Mouse (Mus musculus) stomach, postnatal 0 days (tissue): Measurements from ENCODE around the gene Zfyve21. TPM values are rescaled to one million over a fixed set of nuclear protein-coding genes. Genes with fewer than 3 reads are reported as not detected.
A peak's percentile ranks its signal among the peaks of the same experiment; 100 is the strongest.

ENCODE experiments used
- ATAC-seq: fragments of 200-750 bp; cut with Nextera tagmentation; 2 replicates; pipeline ENCODE4 v1.8.0; 2017; ENCODE audit not compliant: low FRiP score, low TSS enrichment
- DNase-seq: peaks from one replicate; pipeline ENCODE4 v3.0.0-alpha.2; 2016; ENCODE audit warnings: low spot score
- H3K27ac ChIP-seq: fragments of 300-500 bp; sonication (generic); replicated peaks from 2 replicates; pipeline ENCODE4 v1.5.1; 2014; ENCODE audit warnings: mild to moderate bottlenecking, control low read depth
- H3K27me3 ChIP-seq: fragments of 300-500 bp; sonication (generic); 2 replicates; pipeline ENCODE4 v1.6.1; 2014; ENCODE audit warnings: low read length; ENCODE audit not compliant: control insufficient read depth, insufficient read depth
- H3K36me3 ChIP-seq: fragments of 300-500 bp; sonication (generic); 2 replicates; pipeline ENCODE4 v1.6.1; 2014; ENCODE audit warnings: low read length, mixed read lengths; ENCODE audit not compliant: control insufficient read depth, insufficient read depth
- H3K4me1 ChIP-seq: fragments of 300-500 bp; sonication (generic); replicated peaks from 2 replicates; pipeline ENCODE4 v1.6.1; 2014; ENCODE audit warnings: antibody characterized with exemption; ENCODE audit not compliant: control insufficient read depth, insufficient read depth
- H3K4me2 ChIP-seq: fragments of 300-500 bp; sonication (generic); replicated peaks from 2 replicates; pipeline ENCODE4 v1.6.1; 2014; ENCODE audit warnings: low read depth, mild to moderate bottlenecking, control low read depth, moderate library complexity
- H3K4me3 ChIP-seq: fragments of 300-500 bp; sonication (generic); 2 replicates; pipeline ENCODE4 v1.5.1; 2014; ENCODE audit warnings: low read depth, low read length, control low read depth
- H3K9ac ChIP-seq: fragments of 300-500 bp; sonication (generic); 2 replicates; pipeline ENCODE4 v1.6.1; 2014; ENCODE audit warnings: mild to moderate bottlenecking, low read length, control low read depth, mixed read lengths
- H3K9me3 ChIP-seq: fragments of 300-500 bp; sonication (generic); 2 replicates; pipeline ENCODE4 v1.6.1; 2016; ENCODE audit warnings: low read length; ENCODE audit not compliant: control insufficient read depth
- CTCF ChIP-seq: IDR thresholded peaks from 2 replicates; pipeline ENCODE4 v1.5.1; 2016; ENCODE audit warnings: antibody characterized with exemption, low read depth, mild to moderate bottlenecking, moderate library complexity
- EP300 ChIP-seq: optimal IDR thresholded peaks from 2 replicates; pipeline ENCODE3; 2016; ENCODE audit warnings: antibody characterized with exemption
- WGBS: fragments of 180-500 bp; shearing (Covaris S2); extraction: QIAGEN DNeasy Blood & Tissue Kit; methylation state at CpG from one replicate; pipeline ENCODE4 v1.1.7; 2014; 5-methylcytosine and 5-hydroxymethylcytosine counted together
- polyA plus RNA-seq: library from polyadenylated mRNA; unstranded; fragments of >200 nt; fragmentation: Nextera tagmentation; extraction: Ambion mirVana; gene quantifications from 2 replicates; pipeline ENCODE4 v1.2.1, GENCODE M21; 2015

Gene Zfyve21
- polyA plus RNA-seq, 1 experiment from 2014 or later, result 72.0 TPM

DNA sequence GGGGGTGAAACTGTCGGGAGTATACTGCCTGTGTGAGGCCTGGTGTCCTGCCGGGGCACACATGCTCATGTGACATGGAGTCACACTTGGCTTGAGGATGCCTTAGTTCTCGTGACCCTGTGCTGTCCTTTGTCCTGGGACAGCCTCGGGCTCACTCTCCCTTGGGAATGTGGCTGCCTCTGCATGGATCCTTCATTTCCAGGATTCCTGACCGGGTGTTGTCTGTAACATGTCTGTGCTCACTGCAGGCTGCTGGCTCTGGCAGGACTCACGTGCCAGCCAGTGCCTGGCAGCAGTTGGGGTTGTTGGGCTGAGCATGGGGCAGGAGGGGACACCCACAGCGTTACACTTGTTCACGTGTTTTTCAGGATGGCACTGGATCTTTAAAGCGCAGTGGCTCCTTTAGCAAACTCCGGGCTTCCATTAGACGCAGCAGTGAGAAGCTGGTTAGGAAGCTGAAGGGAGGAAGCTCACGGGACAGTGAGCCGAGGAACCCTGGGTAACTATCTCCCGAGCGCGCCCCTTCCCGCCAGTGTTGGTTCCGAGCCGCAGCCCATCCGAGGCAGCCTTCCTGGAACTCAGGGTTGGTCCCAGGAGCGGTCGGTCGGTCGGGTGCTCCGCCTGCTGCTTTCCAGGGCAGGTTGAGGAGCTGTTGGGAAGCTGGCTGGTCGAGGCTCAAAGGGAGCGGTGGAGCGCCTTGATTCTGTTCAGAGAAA, 18.6 kb upstream of the Zfyve21 start:
- DNase-seq (no peak), ATAC-seq (no peak)
- H3K9me3 ChIP-seq, result no peaks in the 10 kb centered on the region
- 87% methylated on average over 28 of the region's 28 CpGs for WGBS
- H3K27ac ChIP-seq, result no peak overlapping the region
- H3K9ac ChIP-seq, result no peak overlapping the region
- peaks cover 25% of the 10 kb centered on the region for H3K36me3 ChIP-seq
- H3K27me3 ChIP-seq, result no peaks in the 10 kb centered on the region
- no peak for TF ChIP-seq EP300
- no peak overlapping the region for H3K4me2 ChIP-seq
- no peak overlapping the region for H3K4me3 ChIP-seq
- no peaks in the 10 kb centered on the region for H3K4me1 ChIP-seq

GRCm38 (mm10) chr12:111797251-111797650, 16.7 kb upstream of the Zfyve21 start:
- no peaks in the 10 kb centered on the region for H3K4me1 ChIP-seq
- no peak overlapping the region for H3K27ac ChIP-seq
- no peak for TF ChIP-seq EP300
- no peak for TF ChIP-seq CTCF
- 74% methylated on average over 8 of the region's 8 CpGs for WGBS
- H3K27me3 ChIP-seq, result no peaks in the 10 kb centered on the region
- no peak for DNase-seq
- H3K9ac ChIP-seq, result no peak overlapping the region
- no peak for ATAC-seq
- no peaks in the 10 kb centered on the region for H3K9me3 ChIP-seq
- peaks cover 23% of the 10 kb centered on the region for H3K36me3 ChIP-seq
- no peak overlapping the region for H3K4me2 ChIP-seq
- H3K4me3 ChIP-seq, result no peak overlapping the region

DNA sequence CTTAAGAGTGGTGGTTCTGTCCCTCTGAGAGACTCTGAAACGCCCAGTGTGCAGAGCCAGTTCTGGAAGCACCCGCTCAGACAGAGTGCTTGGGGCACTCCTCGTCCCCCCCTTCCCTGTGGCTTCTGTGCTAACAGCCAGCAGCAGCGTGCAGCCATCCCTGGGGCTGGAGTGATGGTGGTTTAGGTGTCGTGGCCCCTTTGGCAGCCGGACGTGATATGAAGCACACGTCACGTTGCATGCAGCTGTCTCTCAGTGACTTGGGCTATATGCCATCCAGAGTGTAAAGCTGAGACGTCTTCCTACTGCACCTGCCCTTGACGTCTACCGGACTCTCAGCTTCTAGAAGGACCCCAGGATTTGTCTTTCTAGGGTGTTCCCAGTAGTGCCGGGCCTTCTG, 15.5 kb upstream of the Zfyve21 start:
- Histone ChIP-seq H3K4me1 (no peaks in the 10 kb centered on the region), H3K9ac (no peak overlapping the region), H3K27me3 (no peaks in the 10 kb centered on the region), H3K9me3 (no peaks in the 10 kb centered on the region), H3K4me2 (no peak overlapping the region), H3K4me3 (no peak overlapping the region), H3K27ac (no peak overlapping the region), H3K36me3 (peaks cover 22% of the 10 kb centered on the region)
- DNase-seq (no peak), ATAC-seq (no peak)
- TF ChIP-seq EP300, result no peak
- no peak for TF ChIP-seq CTCF
- WGBS, result 91% methylated on average over 13 of the region's 13 CpGs

DNA sequence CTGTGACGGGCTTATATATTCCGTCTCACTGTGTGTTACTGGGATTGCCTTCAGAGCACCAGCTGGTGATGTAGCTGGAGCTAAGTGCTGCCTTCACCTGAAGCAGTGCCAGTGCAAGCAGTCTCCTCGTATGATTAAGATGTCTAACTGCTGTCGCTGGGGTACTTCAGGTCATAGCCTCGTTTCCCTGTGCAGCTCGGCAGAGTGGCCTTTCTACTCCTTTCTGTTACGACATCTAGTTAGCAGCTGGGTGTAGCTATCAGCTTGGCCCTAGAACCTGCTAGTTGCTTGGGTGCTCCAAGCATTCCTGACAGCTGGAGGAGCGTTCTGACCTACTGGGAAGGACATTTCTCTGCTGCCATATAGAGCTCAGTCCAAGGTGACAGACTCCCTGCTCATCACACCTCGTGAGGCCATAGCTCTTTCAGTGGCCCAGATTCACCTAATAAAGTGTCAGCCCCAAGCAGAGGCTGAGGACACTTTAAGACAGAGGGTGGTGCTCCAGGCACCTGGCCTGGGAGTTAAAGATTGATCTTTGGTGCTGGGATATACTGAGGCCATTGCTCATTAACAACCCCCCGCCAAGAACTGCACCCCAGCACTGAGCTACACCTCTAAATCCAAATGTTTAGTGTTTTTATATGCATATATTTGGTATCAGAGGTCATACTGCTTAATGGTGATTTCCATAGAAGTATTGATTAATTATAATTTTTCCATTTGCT, 13.3 kb upstream of the Zfyve21 start:
- WGBS, result 74% methylated on average over 10 of the region's 10 CpGs
- peaks cover 26% of the 10 kb centered on the region for H3K36me3 ChIP-seq
- ATAC-seq, result no peak

GRCm38 (mm10) chr12:111803538-111803937, 10.4 kb upstream of the Zfyve21 start:
- H3K36me3 ChIP-seq, result peaks cover 30% of the 10 kb centered on the region
- H3K9me3 ChIP-seq, result no peaks in the 10 kb centered on the region
- H3K27ac ChIP-seq, result no peak overlapping the region
- WGBS, result 46% methylated on average over 5 of the region's 5 CpGs
- ATAC-seq (peak; percentile 93), DNase-seq (peak; percentile 76)
- H3K9ac ChIP-seq, result no peak overlapping the region
- H3K4me1 ChIP-seq, result no peaks in the 10 kb centered on the region
- no peak overlapping the region for H3K4me2 ChIP-seq
- H3K4me3 ChIP-seq, result no peak overlapping the region
- no peak for TF ChIP-seq EP300
- TF ChIP-seq CTCF, result no peak
- no peaks in the 10 kb centered on the region for H3K27me3 ChIP-seq

More for the DNA sequence above, 13.3 kb upstream of the Zfyve21 start:
- H3K4me1 ChIP-seq, result no peaks in the 10 kb centered on the region
- no peak for DNase-seq
- no peak overlapping the region for H3K27ac ChIP-seq
- no peak overlapping the region for H3K4me2 ChIP-seq
- no peaks in the 10 kb centered on the region for H3K27me3 ChIP-seq
- TF ChIP-seq CTCF (no peak), EP300 (no peak)
- H3K9ac ChIP-seq, result no peak overlapping the region
- no peak overlapping the region for H3K4me3 ChIP-seq
- no peaks in the 10 kb centered on the region for H3K9me3 ChIP-seq

DNA sequence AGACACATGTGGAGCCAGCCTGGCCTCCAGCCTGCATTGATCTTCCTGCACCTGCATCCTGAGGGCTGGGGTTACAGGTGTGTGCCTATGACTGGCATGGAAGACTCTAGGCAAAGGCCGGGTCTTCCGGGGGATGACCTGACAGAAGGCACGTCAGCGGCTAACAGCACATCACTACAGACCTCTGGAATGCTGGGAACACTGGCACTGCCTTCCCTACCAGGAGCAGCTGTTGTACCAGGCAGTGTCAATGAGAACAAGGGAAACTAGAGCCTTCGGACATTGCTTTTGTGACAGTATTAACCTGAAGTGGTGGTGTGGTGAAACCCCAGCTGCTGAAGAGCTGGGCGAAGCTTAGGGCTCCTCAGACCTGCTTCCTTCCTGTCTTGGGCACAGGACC, 5.2 kb upstream of the Zfyve21 start:
- TF ChIP-seq EP300 (no peak), CTCF (no peak)
- H3K9me3 ChIP-seq, result no peaks in the 10 kb centered on the region
- DNase-seq (no peak), ATAC-seq (no peak)
- H3K4me3 ChIP-seq, result no peak overlapping the region
- H3K36me3 ChIP-seq, result peaks cover 24% of the 10 kb centered on the region
- H3K27ac ChIP-seq, result no peak overlapping the region
- 88% methylated on average over 6 of the region's 6 CpGs for WGBS
- H3K9ac ChIP-seq, result no peak overlapping the region
- H3K4me2 ChIP-seq, result no peak overlapping the region
- no peaks in the 10 kb centered on the region for H3K27me3 ChIP-seq
- peaks cover 2% of the 10 kb centered on the region; the same call in 1 of the 2 replicates for H3K4me1 ChIP-seq
